Mouse (Mus musculus): ENCODE results near the gene Bet1l. TPM values are rescaled to one million over a fixed set of nuclear protein-coding genes. Genes with fewer than 3 reads are reported as not detected.
A peak's percentile ranks its signal among the peaks of the same experiment; 100 is the strongest.
"Not testable (repeated sequence)": the region's sequence is repeated elsewhere in the genome, so short reads cannot be mapped to it uniquely, and the experiment has no call there.

The Bet1l gene
- polyA plus RNA-seq, 1 experiment from 2014 or later: 50.5 TPM

DNA sequence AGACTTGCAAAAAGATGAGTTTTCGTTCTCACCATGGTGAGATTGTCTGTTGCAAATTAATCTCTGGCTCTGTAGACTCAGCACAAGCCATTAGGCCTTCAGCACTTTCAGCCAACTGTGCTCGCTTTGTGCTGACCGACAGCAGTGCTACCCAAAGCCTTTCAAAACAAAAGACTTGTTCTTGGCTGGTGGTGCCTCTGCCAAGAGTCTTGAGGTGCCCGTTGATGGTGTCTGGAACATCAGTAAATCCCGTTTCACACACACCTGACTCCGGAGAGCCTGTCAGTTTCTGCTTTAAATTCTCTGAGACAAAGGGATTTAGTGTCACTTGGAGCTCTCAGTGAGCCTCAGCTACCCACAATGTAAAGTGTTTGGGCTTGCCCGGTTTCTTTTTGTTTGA lies 36.7 kb upstream of the Bet1l start:
- DNase-seq (ENCODE audit: low spot score): no peak

DNA sequence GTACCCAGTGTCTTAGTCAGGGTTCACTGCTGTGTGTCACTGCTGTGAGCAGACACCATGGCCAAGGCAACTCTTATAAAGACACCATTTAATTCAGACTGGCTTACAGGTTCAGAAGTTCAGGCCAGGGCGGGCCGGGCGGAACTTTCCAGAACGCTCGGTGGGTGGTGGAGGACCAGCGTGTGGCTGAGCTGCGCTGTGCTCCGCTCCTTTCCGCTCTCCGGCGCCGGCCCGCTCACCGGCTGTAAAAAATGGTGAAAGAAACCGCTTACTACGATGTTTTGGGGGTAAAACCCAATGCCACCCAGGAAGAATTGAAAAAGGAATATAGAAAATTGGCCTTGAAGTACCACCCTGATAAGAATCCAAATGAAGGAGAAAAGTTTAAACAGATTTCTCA lies 33.3 kb upstream of the Bet1l start:
- DNase-seq (ENCODE audit: low spot score); H3K9me3 ChIP-seq (ENCODE audit: control insufficient read depth, low read length); ATAC-seq (ENCODE audit: low FRiP score); H3K9ac ChIP-seq; H3K4me3 ChIP-seq (replicated peaks; ENCODE audit: low read length); H3K27ac ChIP-seq; H3K4me1 ChIP-seq (replicated peaks; ENCODE audit: control insufficient read depth, insufficient read depth, low read length); H3K4me2 ChIP-seq (replicated peaks); H3K27me3 ChIP-seq (ENCODE audit: control insufficient read depth, insufficient read depth, low read length): not testable (repeated sequence)
- 97% methylated on average over 16 of the region's 16 CpGs for WGBS
- H3K36me3 ChIP-seq (replicated peaks; ENCODE audit: control insufficient read depth, insufficient read depth): peaks cover 86% of the 10 kb centered on the region

More for the DNA sequence above, 36.7 kb upstream of the Bet1l start:
- Histone ChIP-seq H3K4me3 (replicated peaks; ENCODE audit: low read length) (no peak overlapping the region), H3K4me1 (replicated peaks; ENCODE audit: control insufficient read depth, insufficient read depth, low read length) (no peaks in the 10 kb centered on the region), H3K4me2 (replicated peaks) (no peak overlapping the region), H3K9me3 (ENCODE audit: control insufficient read depth, low read length) (no peaks in the 10 kb centered on the region), H3K36me3 (replicated peaks; ENCODE audit: control insufficient read depth, insufficient read depth) (peaks cover 87% of the 10 kb centered on the region), H3K27me3 (ENCODE audit: control insufficient read depth, insufficient read depth, low read length) (no peaks in the 10 kb centered on the region), H3K9ac (no peak overlapping the region), H3K27ac (no peak overlapping the region)
- ATAC-seq (ENCODE audit: low FRiP score): no peak
- 92% methylated on average over 7 of the region's 7 CpGs for WGBS

DNA sequence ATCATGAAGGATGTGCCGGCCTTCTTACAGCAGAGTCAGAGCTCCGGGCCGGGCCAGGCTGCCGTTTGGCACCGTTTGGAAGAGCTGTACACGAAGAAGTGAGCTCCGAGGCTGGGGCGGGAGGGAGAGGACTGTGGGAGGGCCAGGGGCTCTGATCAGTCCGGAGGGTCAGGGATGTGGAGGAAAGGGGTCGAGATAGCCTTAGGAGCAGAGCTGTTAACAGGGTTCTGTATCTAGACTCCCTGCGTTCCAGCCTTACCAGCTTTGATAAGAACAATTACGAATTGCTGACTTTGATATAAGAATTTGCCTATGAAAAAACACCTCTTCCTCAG lies 25.1 kb upstream of the Bet1l start:
- peak overlapping the region; percentile 90 for H3K27ac ChIP-seq
- H3K36me3 ChIP-seq (replicated peaks; ENCODE audit: control insufficient read depth, insufficient read depth): peaks cover 25% of the 10 kb centered on the region
- H3K4me2 ChIP-seq (replicated peaks): peak overlapping the region; percentile 76
- H3K4me3 ChIP-seq (replicated peaks; ENCODE audit: low read length): peak overlapping the region; percentile 91
- peaks cover 12% of the 10 kb centered on the region for H3K4me1 ChIP-seq (replicated peaks; ENCODE audit: control insufficient read depth, insufficient read depth, low read length)
- H3K27me3 ChIP-seq (ENCODE audit: control insufficient read depth, insufficient read depth, low read length): no peaks in the 10 kb centered on the region
- WGBS: under 1% methylated on average over 12 of the region's 12 CpGs
- H3K9ac ChIP-seq: peak overlapping the region; percentile 95
- ATAC-seq (ENCODE audit: low FRiP score): peak; percentile 61; the same call in 1 of the 2 replicates
- no peaks in the 10 kb centered on the region for H3K9me3 ChIP-seq (ENCODE audit: control insufficient read depth, low read length)
- DNase-seq (ENCODE audit: low spot score): no peak

DNA sequence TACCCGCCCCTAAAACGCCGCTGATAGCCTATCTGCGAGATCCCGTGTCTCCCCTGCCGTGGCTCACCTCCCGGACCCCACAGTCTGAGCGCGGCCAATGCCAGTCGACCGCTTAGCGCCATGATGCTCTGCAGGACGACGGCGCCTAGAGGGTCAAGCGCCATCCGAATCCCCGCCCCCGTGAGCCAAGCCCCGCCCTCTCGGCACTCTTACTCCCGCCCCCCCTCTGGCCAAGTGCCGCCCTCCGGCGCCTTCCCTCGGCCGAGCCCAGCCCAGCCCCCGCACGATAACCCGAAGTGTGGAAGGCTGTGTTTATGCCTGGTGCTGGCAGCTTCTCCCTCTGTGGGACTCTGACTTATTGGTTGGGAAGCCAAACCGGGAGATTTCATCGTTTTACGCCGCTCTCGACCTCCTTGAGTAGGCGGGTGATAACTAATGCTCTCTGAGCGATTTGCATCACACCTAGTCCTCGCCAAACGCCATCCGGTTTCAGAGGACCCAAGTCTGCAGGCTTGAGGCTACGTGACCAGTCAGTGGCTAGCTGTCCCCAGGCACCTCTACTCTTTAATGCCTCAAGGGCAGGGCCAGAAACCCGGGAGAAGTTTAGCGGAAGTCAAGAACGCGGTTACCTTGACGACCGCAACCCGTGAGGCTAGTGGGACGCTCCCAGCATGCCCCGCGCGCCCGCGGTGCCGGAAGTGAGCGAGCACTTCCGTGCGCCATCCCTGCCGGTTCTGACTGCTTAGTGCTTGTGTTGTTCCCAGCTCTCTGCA lies 24.5 kb upstream of the Bet1l start, which contains the start of the genes Psmd13 and Sirt3:
Gene Psmd13 (plus strand): TSS at position 273 of the 773 bp plus-strand sequence.
Gene Sirt3 (minus strand): TSS at position 614 of the 773 bp plus-strand sequence.
- Histone ChIP-seq H3K9me3 (ENCODE audit: control insufficient read depth, low read length) (no peaks in the 10 kb centered on the region), H3K4me1 (replicated peaks; ENCODE audit: control insufficient read depth, insufficient read depth, low read length) (peaks cover 12% of the 10 kb centered on the region), H3K4me3 (replicated peaks; ENCODE audit: low read length) (peak within 1 kb of the TSS; percentile 91), H3K36me3 (replicated peaks; ENCODE audit: control insufficient read depth, insufficient read depth) (peaks cover 20% of the 10 kb centered on the region), H3K4me2 (replicated peaks) (peak within 1 kb of the TSS; percentile 76), H3K27ac (peak within 1 kb of the TSS; percentile 90), H3K9ac (peak within 1 kb of the TSS; percentile 95), H3K27me3 (ENCODE audit: control insufficient read depth, insufficient read depth, low read length) (no peaks in the 10 kb centered on the region)
- DNase-seq (ENCODE audit: low spot score) (peak; percentile 95), ATAC-seq (ENCODE audit: low FRiP score) (peak; percentile 95)
- under 1% methylated on average over 59 of the region's 59 CpGs for WGBS

DNA sequence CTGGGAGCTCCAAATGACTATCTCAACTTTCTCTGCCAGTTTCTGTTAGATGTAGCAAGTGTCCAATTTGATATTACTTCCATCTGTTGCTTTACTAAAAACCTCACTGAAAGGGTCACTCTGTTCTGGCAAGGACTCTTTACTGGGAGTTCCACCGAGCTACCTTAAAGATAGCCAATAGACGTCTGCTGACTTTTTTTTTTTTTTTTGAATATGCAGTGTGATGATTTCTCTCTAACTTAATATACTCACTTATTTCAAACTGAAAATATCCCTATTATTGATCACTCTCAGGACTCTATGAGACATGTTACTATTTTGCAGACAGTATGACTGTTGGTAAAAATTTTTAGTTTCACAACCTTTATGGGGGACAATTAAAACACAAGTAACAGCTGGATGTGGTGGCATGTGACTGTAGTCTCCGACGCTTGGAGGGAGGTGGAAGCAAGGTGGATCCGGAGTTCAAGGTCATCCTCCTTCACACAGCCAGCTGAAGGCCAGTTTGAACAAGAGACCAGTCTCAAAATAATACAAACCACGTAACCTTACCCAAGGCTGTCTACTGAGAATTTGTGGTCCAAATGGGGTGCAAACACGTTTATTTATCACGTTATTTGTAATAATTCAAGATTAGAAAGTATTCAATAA lies 23.6 kb upstream of the Bet1l start:
- ATAC-seq (ENCODE audit: low FRiP score) (no peak), DNase-seq (ENCODE audit: low spot score) (no peak)
- no peaks in the 10 kb centered on the region for H3K27me3 ChIP-seq (ENCODE audit: control insufficient read depth, insufficient read depth, low read length)
- H3K9me3 ChIP-seq (ENCODE audit: control insufficient read depth, low read length): no peaks in the 10 kb centered on the region
- H3K4me3 ChIP-seq (replicated peaks; ENCODE audit: low read length): peak overlapping the region; percentile 91
- peaks cover 12% of the 10 kb centered on the region for H3K4me1 ChIP-seq (replicated peaks; ENCODE audit: control insufficient read depth, insufficient read depth, low read length)
- H3K9ac ChIP-seq: peak overlapping the region; percentile 95
- H3K4me2 ChIP-seq (replicated peaks): peak overlapping the region; percentile 76
- WGBS: 27% methylated on average over 8 of the region's 8 CpGs
- peaks cover 20% of the 10 kb centered on the region for H3K36me3 ChIP-seq (replicated peaks; ENCODE audit: control insufficient read depth, insufficient read depth)
- H3K27ac ChIP-seq: peak overlapping the region; percentile 90

DNA sequence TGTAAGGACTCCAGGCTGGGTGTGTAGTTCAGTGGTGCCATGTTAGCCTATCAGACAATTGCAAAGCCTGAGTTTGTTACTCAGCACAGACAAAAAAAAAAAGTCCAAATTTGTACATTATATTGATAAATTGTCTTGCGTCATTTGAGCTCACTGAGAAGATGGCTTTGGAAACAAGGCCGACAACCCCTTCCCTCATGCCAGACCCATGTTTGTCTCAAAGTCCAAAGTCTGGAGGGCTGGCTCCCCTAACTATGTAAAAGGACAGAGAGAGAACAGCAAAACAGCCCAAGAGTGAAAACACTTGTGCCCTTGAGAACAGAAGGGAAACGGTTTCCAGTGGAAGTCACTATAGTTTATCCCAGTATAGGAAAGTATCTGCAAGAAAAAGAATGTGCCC lies 23.0 kb upstream of the Bet1l start:
- no peak overlapping the region for H3K27ac ChIP-seq

DNA sequence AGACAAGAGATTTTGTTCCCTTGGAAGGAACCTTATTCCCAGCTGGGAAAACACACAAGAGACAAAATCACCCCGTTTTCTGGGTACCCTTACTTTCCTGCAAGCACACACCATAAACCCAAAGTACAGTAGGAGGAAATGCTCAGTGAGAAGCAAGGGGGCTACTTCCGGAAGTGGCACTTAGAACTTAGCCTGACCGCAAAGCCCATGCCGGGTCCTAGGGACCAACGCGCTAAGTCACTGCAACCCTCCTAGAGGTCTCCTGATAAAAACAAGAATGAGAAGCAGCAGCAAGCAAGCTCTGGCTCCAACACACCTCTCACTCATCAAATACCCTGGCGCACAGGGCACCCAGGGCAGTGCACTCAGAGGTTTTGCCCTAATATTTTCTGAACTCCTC lies 22.0 kb upstream of the Bet1l start:
- H3K4me2 ChIP-seq (replicated peaks): no peak overlapping the region
- ATAC-seq (ENCODE audit: low FRiP score) (no peak), DNase-seq (ENCODE audit: low spot score) (no peak)
- no peaks in the 10 kb centered on the region for H3K9me3 ChIP-seq (ENCODE audit: control insufficient read depth, low read length)
- H3K36me3 ChIP-seq (replicated peaks; ENCODE audit: control insufficient read depth, insufficient read depth): peaks cover 21% of the 10 kb centered on the region
- H3K9ac ChIP-seq: no peak overlapping the region
- H3K27ac ChIP-seq: no peak overlapping the region
- no peaks in the 10 kb centered on the region for H3K27me3 ChIP-seq (ENCODE audit: control insufficient read depth, insufficient read depth, low read length)
- peaks cover 12% of the 10 kb centered on the region for H3K4me1 ChIP-seq (replicated peaks; ENCODE audit: control insufficient read depth, insufficient read depth, low read length)
- no peak overlapping the region for H3K4me3 ChIP-seq (replicated peaks; ENCODE audit: low read length)
- 96% methylated on average over 7 of the region's 7 CpGs for WGBS

More for the DNA sequence above, 23.0 kb upstream of the Bet1l start:
- 88% methylated on average over 3 of the region's 3 CpGs for WGBS
- Histone ChIP-seq H3K36me3 (replicated peaks; ENCODE audit: control insufficient read depth, insufficient read depth) (peaks cover 20% of the 10 kb centered on the region), H3K9ac (peak overlapping the region; percentile 20; the same call in 1 of the 2 replicates), H3K4me3 (replicated peaks; ENCODE audit: low read length) (peak overlapping the region; percentile 91; the same call in 1 of the 2 replicates), H3K27me3 (ENCODE audit: control insufficient read depth, insufficient read depth, low read length) (no peaks in the 10 kb centered on the region), H3K4me2 (replicated peaks) (peak overlapping the region; percentile 76; the same call in 1 of the 2 replicates), H3K9me3 (ENCODE audit: control insufficient read depth, low read length) (no peaks in the 10 kb centered on the region), H3K4me1 (replicated peaks; ENCODE audit: control insufficient read depth, insufficient read depth, low read length) (peaks cover 12% of the 10 kb centered on the region)
- ATAC-seq (ENCODE audit: low FRiP score): no peak
- DNase-seq (ENCODE audit: low spot score): no peak

DNA sequence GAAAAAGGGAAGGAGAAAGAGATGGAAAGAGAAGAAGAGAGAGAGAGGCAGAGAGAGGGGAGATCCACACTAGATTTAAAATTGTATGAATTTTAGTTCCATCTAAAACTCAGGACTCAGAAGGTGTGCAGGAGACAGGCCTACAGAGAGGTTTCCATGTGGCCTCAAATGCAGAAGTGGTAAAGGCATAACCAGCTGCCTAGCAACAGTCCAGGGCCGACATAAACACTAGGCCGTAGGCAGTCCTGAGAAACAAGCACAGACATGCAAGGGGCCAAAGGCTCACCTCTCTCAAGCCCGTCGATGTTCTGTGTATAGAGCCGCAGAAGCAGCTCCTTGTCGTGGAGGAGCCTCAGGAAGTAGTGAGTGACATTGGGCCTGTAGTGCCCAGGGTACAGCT lies 20.0 kb upstream of the Bet1l start:
- Histone ChIP-seq H3K36me3 (replicated peaks; ENCODE audit: control insufficient read depth, insufficient read depth) (peaks cover 30% of the 10 kb centered on the region), H3K4me3 (replicated peaks; ENCODE audit: low read length) (no peak overlapping the region), H3K9ac (no peak overlapping the region), H3K27me3 (ENCODE audit: control insufficient read depth, insufficient read depth, low read length) (no peaks in the 10 kb centered on the region), H3K4me1 (replicated peaks; ENCODE audit: control insufficient read depth, insufficient read depth, low read length) (peaks cover 8% of the 10 kb centered on the region), H3K27ac (no peak overlapping the region), H3K4me2 (replicated peaks) (no peak overlapping the region), H3K9me3 (ENCODE audit: control insufficient read depth, low read length) (no peaks in the 10 kb centered on the region)
- DNase-seq (ENCODE audit: low spot score): no peak
- WGBS: 84% methylated on average over 6 of the region's 6 CpGs
- ATAC-seq (ENCODE audit: low FRiP score): no peak

DNA sequence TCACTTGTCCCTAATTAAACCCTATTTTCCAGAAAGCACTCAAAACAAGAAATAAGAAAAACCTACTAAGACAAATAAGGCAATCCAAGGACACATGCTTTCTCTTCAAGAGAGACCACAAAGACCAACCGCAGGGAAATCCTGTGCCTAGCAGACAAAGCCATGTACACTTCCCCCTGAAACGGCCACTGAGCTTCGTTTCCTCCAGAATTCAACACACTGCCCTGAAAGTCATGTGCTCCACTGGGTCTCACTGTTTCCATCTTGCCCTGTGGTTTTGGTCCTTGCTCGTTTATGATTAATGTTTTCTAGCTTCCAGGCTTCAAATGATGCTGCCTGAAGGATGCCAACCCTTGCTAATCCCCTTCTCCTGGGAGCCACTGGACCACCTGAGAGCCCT lies 16.8 kb upstream of the Bet1l start:
- no peak for ATAC-seq (ENCODE audit: low FRiP score)

More for the DNA sequence above, 16.8 kb upstream of the Bet1l start:
- Histone ChIP-seq H3K36me3 (replicated peaks; ENCODE audit: control insufficient read depth, insufficient read depth) (peaks cover 35% of the 10 kb centered on the region), H3K4me3 (replicated peaks; ENCODE audit: low read length) (no peak overlapping the region), H3K27me3 (ENCODE audit: control insufficient read depth, insufficient read depth, low read length) (no peaks in the 10 kb centered on the region), H3K27ac (no peak overlapping the region), H3K9me3 (ENCODE audit: control insufficient read depth, low read length) (no peaks in the 10 kb centered on the region), H3K9ac (no peak overlapping the region), H3K4me1 (replicated peaks; ENCODE audit: control insufficient read depth, insufficient read depth, low read length) (no peaks in the 10 kb centered on the region), H3K4me2 (replicated peaks) (no peak overlapping the region)
- WGBS: 91% methylated on average over 4 of the region's 4 CpGs
- no peak for DNase-seq (ENCODE audit: low spot score)

All from hindbrain, embryonic 14.5 days (tissue).